Mouse (Mus musculus) E14TG2a.4 (cell line): ENCODE measurements around the gene Gpc6.

Experiments
- CTCF ChIP-seq: conservative IDR thresholded peaks from 2 replicates; pipeline ENCODE4 v1.5.1; 2014; ENCODE audit warnings: low read length
- NANOG ChIP-seq: IDR thresholded peaks from 2 replicates; pipeline ENCODE4 v1.6.1; 2014; ENCODE audit warnings: borderline replicate concordance, low read length, mixed read lengths
- POU5F1 ChIP-seq: IDR thresholded peaks from 2 replicates; pipeline ENCODE4 v1.6.1; 2014; ENCODE audit warnings: low read length, borderline replicate concordance

- TF ChIP-seq CTCF, result no peak
- no peak for TF ChIP-seq NANOG
- no peak for TF ChIP-seq POU5F1
Observed at GRCm38 (mm10) chr14:117296207-117296838, 371.2 kb downstream of the Gpc6 start.
